ENCODE assay signal across 8 mouse cellular contexts in genomic region chr11:97438868-97439267, GRCm38 (mm10). TPM values are rescaled to one million over a fixed set of nuclear protein-coding genes. Genes with fewer than 3 reads are reported as not detected.
DNase-seq lines count a peak whose midpoint lies in the region; ATAC-seq lines count a peak whose summit lies in the region.

No protein-coding gene starts in this region.

- 54% methylated on average over 9 of the region's 9 CpGs for WGBS in neural tube, embryonic 12.5 days
- 52% methylated on average over 9 of the region's 9 CpGs for WGBS in limb, embryonic 10.5 days
- WGBS in stomach, embryonic 14.5 days, result 32% methylated on average over 9 of the region's 9 CpGs
- WGBS in midbrain, embryonic 13.5 days, result 67% methylated on average over 9 of the region's 9 CpGs

- no peak for DNase-seq in neural tube, embryonic 10.5 days (ENCODE audit: extremely low spot score, low spot score)
- DNase-seq in heart, postnatal 10 days, result peak; percentile 64 to 66
- no peak for DNase-seq in limb, embryonic 10.5 days (ENCODE audit: low spot score)
- DNase-seq in frontal cortex, postnatal 10 days (ENCODE audit: low spot score in 2 of 2), result no peak
- no peak for DNase-seq in urinary bladder, postnatal 14 days (ENCODE audit: low spot score)

- ATAC-seq in neural tube, embryonic 12.5 days (ENCODE audit: low FRiP score, low read depth), result no peak
- ATAC-seq in stomach, embryonic 14.5 days (ENCODE audit: insufficient number of reproducible peaks, insufficient read depth, low FRiP score, low read depth), result no peak
- ATAC-seq in midbrain, embryonic 13.5 days, result no peak

- H3K4me3 ChIP-seq in neural tube, embryonic 12.5 days, result no peak overlapping the region
- H3K4me3 ChIP-seq in limb, embryonic 10.5 days, result no peak overlapping the region
- H3K4me3 ChIP-seq in stomach, embryonic 14.5 days (ENCODE audit: low read depth, low read length), result no peak overlapping the region
- H3K4me3 ChIP-seq in midbrain, embryonic 13.5 days (replicated peaks), result no peak overlapping the region

- H3K4me1 ChIP-seq in neural tube, embryonic 12.5 days, result peaks cover 52% of the 10 kb centered on the region
- peaks cover 88% of the 10 kb centered on the region for H3K4me1 ChIP-seq in limb, embryonic 10.5 days
- H3K4me1 ChIP-seq in stomach, embryonic 14.5 days (ENCODE audit: control insufficient read depth, insufficient read depth, low read length), result peaks cover 82% of the 10 kb centered on the region
- peaks cover 52% of the 10 kb centered on the region for H3K4me1 ChIP-seq in midbrain, embryonic 13.5 days (replicated peaks)

- no peak overlapping the region for H3K27ac ChIP-seq in neural tube, embryonic 12.5 days
- H3K27ac ChIP-seq in limb, embryonic 10.5 days, result peak overlapping the region; percentile 88
- H3K27ac ChIP-seq in stomach, embryonic 14.5 days (ENCODE audit: low read length), result peak overlapping the region; percentile 78; the same call in 1 of the 2 replicates
- H3K27ac ChIP-seq in midbrain, embryonic 13.5 days, result no peak overlapping the region

- no peaks in the 10 kb centered on the region for H3K36me3 ChIP-seq in neural tube, embryonic 12.5 days
- peaks cover 4% of the 10 kb centered on the region; the same call in 1 of the 2 replicates for H3K36me3 ChIP-seq in limb, embryonic 10.5 days
- H3K36me3 ChIP-seq in stomach, embryonic 14.5 days (ENCODE audit: control insufficient read depth, insufficient read depth, low read length), result no peaks in the 10 kb centered on the region; the same call in 1 of the 2 replicates
- no peaks in the 10 kb centered on the region for H3K36me3 ChIP-seq in midbrain, embryonic 13.5 days

- H3K9me3 ChIP-seq in neural tube, embryonic 12.5 days, result no peaks in the 10 kb centered on the region
- H3K9me3 ChIP-seq in limb, embryonic 10.5 days (replicated peaks), result no peaks in the 10 kb centered on the region
- H3K9me3 ChIP-seq in stomach, embryonic 14.5 days (ENCODE audit: control insufficient read depth, low read depth, low read length), result no peaks in the 10 kb centered on the region
- no peaks in the 10 kb centered on the region for H3K9me3 ChIP-seq in midbrain, embryonic 13.5 days

- 0 out of 2 replicates have a peak overlapping the region, but pooled peaks have one; percentile 67 for H3K4me2 ChIP-seq in neural tube, embryonic 12.5 days (replicated peaks)
- H3K4me2 ChIP-seq in stomach, embryonic 14.5 days (replicated peaks; ENCODE audit: low read depth, low read length), result no peak overlapping the region
- H3K4me2 ChIP-seq in midbrain, embryonic 13.5 days (replicated peaks), result no peak overlapping the region

- peaks cover 51% of the 10 kb centered on the region for H3K27me3 ChIP-seq in neural tube, embryonic 12.5 days (replicated peaks)
- peaks cover 36% of the 10 kb centered on the region for H3K27me3 ChIP-seq in limb, embryonic 10.5 days (ENCODE audit: low read depth, poor library complexity, severe bottlenecking)
- H3K27me3 ChIP-seq in stomach, embryonic 14.5 days (ENCODE audit: control insufficient read depth, insufficient read depth, low read length), result no peaks in the 10 kb centered on the region
- peaks cover 53% of the 10 kb centered on the region for H3K27me3 ChIP-seq in midbrain, embryonic 13.5 days

- intact Hi-C loops in heart, postnatal 10 days (cut with DNase I), result no loop called here

- no peak overlapping the region for H3K9ac ChIP-seq in neural tube, embryonic 12.5 days
- no peak overlapping the region for H3K9ac ChIP-seq in stomach, embryonic 14.5 days (replicated peaks; ENCODE audit: low read depth, low read length)
- H3K9ac ChIP-seq in midbrain, embryonic 13.5 days (replicated peaks), result no peak overlapping the region

RNA-seq across cellular contexts. Expression of gene Arhgap23, which starts 23.5 kb away (rescaled TPM):
- 8.3 and 9.3 TPM in 2 replicates for polyA plus RNA-seq in neural tube, embryonic 12.5 days (2016; fragmentation: Nextera tagmentation; extraction: Ambion mirVana)
- 10 to 100 TPM; 34.4 to 34.7 TPM for total RNA-seq in heart, postnatal 10 days (2021)
- 3.5 and 3.9 TPM in 2 replicates for polyA plus RNA-seq in limb, embryonic 10.5 days (2016; fragmentation: Nextera tagmentation; extraction: Ambion mirVana)
- polyA plus RNA-seq in stomach, embryonic 14.5 days (2014; fragmentation: Nextera tagmentation; extraction: Ambion mirVana), result 6.4 and 6.5 TPM in 2 replicates
- polyA plus RNA-seq in midbrain, embryonic 13.5 days (2015; fragmentation: Nextera tagmentation; extraction: Ambion mirVana), result 5.1 and 6.5 TPM in 2 replicates

Comparison
In these comparisons a context has a peak if more than half of its experiments do, and no peak if none do; other contexts are left out.
1. H3K27ac ChIP-seq: peak in limb, embryonic 10.5 days (single experiment) and stomach, embryonic 14.5 days (single experiment); none in neural tube, embryonic 12.5 days (single experiment) and midbrain, embryonic 13.5 days (single experiment).
2. DNase-seq: peak in heart, postnatal 10 days (2 of 2); none in neural tube, embryonic 10.5 days (single experiment), limb, embryonic 10.5 days (single experiment), frontal cortex, postnatal 10 days (0 of 2) and urinary bladder, postnatal 14 days (single experiment).